Mouse (Mus musculus): ENCODE results near the gene Prm3. TPM values are rescaled to one million over a fixed set of nuclear protein-coding genes. Genes with fewer than 3 reads are reported as not detected.

The Prm3 gene
- polyA plus RNA-seq, 1 experiment, result 1.5 TPM

- DNase-seq (ENCODE audit: low read depth), result no peak
Measured at GRCm38 (mm10) chr16:10771769-10772510, 18.8 kb downstream of the Prm3 start.

- no peak for DNase-seq (ENCODE audit: low read depth)
Measured at GRCm38 (mm10) chr16:10770531-10771325, 20.0 kb downstream of the Prm3 start.

- no peak for DNase-seq (ENCODE audit: low read depth)
Measured at GRCm38 (mm10) chr16:10769661-10770060, 21.1 kb downstream of the Prm3 start.

- DNase-seq (ENCODE audit: low read depth), result no peak
Measured at GRCm38 (mm10) chr16:10768821-10769220, 21.9 kb downstream of the Prm3 start.

- no peak for DNase-seq (ENCODE audit: low read depth)
Measured at GRCm38 (mm10) chr16:10767158-10767557, 23.6 kb downstream of the Prm3 start.

DNA sequence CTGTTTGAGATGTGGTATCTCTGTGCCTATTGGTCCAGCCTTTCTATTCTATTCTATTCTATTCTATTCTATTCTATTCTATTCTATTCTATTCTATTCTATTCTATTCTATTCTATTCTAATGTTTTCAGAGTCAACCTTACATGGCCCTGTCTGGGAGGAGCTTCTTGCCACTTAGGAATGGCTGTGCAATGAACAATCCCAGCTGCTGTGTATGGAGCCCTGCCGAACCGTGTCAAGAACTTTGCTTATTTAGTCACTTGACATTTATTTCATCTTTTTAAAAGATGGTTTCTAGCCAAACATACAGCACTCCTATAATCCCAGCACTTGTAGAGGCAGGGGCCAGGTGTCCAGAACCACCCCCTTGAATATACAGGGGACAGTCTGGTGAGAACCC, 26.4 kb downstream of the Prm3 start:
- DNase-seq (ENCODE audit: low read depth), result no peak

DNA sequence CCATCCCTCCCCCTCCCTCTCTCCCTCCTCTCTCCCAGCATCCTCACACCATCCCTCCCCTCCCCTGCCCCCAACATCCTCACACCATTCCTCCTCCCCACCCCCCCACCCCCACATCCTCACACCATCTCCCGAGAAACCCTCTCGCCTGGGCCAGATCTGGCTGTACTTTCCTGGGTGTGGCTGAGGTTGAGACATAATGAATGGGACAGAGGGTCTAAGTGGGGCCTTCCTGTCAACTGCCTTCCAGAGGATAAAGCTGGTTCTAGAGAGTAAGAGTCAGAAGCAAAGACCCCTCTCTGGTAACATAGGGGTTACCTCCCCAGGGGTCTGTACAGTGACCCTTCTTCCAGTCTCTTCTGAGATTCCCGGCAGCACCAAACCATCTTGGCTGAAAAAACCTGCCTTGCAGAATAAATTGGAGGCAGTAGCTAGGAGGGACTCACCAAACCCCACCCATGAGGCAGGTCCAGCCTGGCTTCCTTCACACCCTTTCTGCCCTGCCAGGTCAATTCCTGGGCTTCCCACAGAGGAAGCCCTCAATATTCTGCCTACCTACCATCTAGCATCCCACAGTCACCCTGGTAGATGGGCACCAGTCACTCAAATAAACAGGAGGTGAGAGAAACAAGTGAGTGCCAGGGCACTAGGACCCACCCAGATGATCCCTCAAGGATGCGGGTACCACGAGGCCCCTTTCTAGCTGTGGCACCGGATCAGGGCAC, 27.0 kb downstream of the Prm3 start:
- no peak for DNase-seq (ENCODE audit: low read depth)

GRCm38 (mm10) chr16:10762569-10763180, 28.0 kb downstream of the Prm3 start:
- DNase-seq (ENCODE audit: low read depth), result no peak

DNA sequence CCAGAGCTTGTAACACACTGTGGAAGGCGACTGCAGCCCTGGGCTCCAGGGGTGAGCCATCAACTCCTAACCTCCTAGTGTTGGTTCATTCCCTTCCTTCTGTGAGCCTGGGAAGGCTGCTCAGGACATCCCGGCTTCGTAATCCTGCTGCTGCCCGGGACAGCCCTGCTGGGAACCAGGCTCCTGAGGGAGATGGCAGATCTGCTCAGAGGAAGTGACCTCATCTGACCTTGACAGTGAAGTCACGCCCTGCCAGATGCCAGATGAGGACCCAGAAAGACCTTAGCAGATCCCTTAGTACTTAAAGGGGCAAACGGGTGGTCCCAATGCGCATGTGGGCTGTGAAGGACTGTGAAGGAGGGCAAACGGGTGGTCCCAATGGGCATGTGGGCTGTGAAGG, 29.5 kb downstream of the Prm3 start:
- no peak for DNase-seq (ENCODE audit: low read depth)

- DNase-seq (ENCODE audit: low read depth), result no peak
Measured at GRCm38 (mm10) chr16:10756168-10756567, 34.5 kb downstream of the Prm3 start.

DNA sequence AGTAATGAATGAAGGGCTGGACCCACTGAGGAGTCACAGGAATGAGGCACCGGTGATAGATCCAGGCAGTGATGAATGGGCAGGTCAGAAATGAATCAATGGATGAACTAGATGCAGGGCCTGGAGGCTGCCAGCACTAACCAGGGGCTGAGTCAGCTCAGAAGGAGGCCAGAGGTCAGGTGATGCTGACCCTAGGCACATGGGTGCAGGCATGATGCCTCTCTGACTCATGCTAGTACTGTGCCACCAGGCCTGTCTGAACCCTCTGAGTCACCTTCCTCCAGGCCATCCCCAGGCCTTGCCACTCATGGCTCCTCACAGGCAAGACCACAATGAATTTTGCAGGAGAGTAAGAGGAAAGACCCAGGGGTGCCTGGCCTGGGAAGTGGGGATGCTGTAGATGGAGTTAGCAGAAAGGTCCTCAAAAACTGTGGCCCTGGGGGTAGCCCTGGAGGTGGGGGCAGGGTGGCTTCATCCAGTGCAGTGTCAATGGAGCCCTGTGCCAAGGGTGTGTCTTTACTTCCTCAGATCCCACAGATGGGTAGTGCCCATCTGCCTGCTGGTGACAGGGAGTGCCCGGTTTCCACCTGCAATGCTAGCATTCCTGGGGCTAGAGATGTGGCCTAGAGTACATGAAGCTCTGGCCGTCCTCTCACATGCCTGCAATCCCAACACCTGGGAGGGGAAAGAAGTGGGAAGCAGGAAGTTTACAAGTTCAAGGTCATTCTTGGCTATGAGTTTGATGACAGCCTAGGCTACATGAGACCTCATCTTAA, 36.0 kb downstream of the Prm3 start:
- no peak for DNase-seq (ENCODE audit: low read depth)

DNA sequence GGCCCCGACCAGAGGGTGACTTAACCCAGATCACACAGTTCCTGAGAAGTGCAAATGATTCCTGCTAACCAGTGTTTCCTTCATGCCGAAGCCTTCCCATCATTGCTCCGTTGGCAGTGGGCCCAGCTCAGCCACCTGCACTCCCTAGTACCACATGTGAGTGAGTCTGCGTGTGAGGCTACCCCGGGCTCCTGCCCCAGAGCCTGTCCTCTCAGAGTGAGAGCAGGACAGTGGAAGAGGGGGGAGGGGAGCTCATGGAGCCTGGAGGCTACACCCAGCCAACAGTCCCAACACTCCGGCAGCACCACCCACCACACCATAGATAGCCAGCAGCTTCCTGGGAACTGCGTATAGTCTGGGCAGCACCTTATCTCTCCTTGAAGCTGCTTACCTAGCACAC, 40.9 kb downstream of the Prm3 start:
- no peak for DNase-seq (ENCODE audit: low read depth)

GRCm38 (mm10) chr16:10749226-10749625, 41.5 kb downstream of the Prm3 start:
- no peak for DNase-seq (ENCODE audit: low read depth)

GRCm38 (mm10) chr16:10741082-10741481, 49.6 kb downstream of the Prm3 start:
- DNase-seq (ENCODE audit: low read depth), result peak; percentile 24

Other genes with a start within 250 kb of the Prm3 start
- gene Dexi, start 247.9 kb downstream of the Prm3 start, polyA plus RNA-seq (2012; rRNA removed), result 32.0 and 36.9 TPM in 2 replicates
- gene Clec16a, start 245.6 kb downstream of the Prm3 start, polyA plus RNA-seq (2012; rRNA removed), result 18.4 and 19.9 TPM in 2 replicates
- gene Socs1, start 5.4 kb downstream of the Prm3 start, polyA plus RNA-seq (2012; rRNA removed), result 2.0 and 3.5 TPM in 2 replicates
- gene Tnp2, start 2.3 kb downstream of the Prm3 start, polyA plus RNA-seq (2012; rRNA removed), result 89.5 and 151 TPM in 2 replicates
- gene Prm2, start 5.2 kb upstream of the Prm3 start, polyA plus RNA-seq (2012; rRNA removed), result 224 and 271 TPM in 2 replicates
- gene Prm1, start 14.9 kb upstream of the Prm3 start, polyA plus RNA-seq (2012; rRNA removed), result 50.4 and 109 TPM in 2 replicates
- gene Gm11172, start 22.0 kb upstream of the Prm3 start, polyA plus RNA-seq (2012; rRNA removed), result not detected in 2 replicates
- gene Rmi2, start 44.1 kb upstream of the Prm3 start, polyA plus RNA-seq (2012; rRNA removed), result 0.08 and 0.14 TPM in 2 replicates